Mouse (Mus musculus): ENCODE data around the gene Cotl1. TPM values are rescaled to one million over a fixed set of nuclear protein-coding genes. Genes with fewer than 3 reads are reported as not detected.

Gene Cotl1
- 16.8 TPM for polyA plus RNA-seq (2014; fragmentation: Illumina TruSeq; extraction: RNeasy Lipid Tissue Mini Kit (QIAGEN cat#74804); ENCODE audit: low read depth, low replicate concordance)

DNA sequence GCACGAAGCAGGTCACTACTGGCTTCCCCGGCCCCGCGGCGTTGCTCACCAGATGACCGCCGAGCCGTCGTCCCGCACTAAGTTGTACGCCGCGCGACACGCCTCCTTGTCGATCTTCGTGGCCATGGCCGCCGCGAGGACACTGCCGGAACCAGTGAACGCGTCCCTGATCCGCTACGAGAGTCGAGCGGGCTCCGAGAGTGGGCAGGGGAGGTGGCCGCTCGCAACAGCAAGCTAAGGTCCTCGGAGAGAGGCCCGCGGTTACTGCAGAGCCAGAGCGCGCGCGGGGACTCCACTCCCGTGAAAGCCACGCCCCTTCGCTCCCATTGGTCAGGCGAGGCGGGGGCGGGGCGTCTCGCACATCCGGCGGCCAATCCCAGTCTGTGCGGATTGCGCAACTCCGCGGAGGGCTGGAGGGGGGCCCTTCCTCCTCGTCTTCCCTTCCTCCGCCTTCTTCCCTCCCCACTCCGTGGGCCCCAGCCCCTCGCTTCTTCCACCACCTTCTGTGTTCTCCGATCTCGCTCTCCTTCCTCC lies at the start of gene Cotl1:
Gene Cotl1 (minus strand): TSS at position 270 of the 534 bp plus-strand sequence.

DNA sequence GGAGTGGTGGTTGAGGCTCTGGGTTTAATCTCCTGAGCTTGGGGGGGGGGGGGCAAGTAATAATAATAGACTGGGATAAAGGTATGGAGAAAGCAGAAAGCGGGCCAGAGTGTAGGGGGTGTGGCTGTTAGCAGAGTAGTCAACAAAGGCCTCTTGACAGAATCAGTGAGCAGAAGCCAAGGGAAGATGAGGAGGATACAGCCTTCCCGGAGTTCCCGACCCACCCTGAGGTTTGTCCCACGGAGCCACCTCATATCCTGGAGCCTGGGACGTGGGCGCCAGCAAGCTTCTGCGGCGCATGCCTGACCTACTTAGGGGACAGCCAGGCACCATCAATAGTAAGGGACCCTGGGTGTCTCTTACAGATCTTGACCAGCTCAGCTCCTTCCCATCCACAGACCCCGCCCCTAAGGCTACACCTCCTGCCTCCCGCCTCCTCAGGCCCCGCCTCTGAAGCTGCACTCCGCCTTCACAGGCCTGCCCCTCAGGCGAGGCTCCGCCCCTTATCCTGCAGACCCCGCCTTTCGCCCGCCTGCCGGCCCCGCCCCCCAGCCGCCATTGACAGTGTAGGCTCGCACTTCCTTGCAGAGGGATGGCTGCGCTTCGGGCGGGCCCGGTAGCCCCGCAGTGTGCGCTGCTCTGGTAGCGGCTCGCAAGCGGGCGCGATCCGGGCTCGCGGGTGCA lies 21.5 kb upstream of the Cotl1 start, which contains the start of gene Klhl36:
Gene Klhl36 (plus strand): TSS at position 561 of the 684 bp plus-strand sequence.

DNA sequence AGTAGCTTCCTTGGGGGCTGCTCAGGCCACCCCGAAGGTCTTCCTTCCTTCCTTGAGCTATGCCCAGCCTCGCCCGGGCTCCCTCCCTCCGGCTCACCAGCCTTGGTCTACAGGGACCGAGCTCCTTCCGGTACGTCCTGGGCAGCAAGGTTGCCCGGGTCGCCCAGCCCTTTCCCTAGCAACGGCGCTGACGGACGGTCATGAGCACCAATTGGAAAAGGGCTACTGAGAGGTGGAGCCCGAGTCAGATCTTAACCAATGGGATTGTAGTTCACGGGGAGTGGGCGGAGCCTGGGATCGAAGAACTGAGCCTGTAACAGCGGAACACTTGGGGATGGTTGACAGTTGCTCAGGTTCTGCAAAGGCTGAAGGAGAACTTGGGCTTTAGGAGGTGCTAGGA lies 62.1 kb downstream of the Cotl1 start, which contains the start of gene Tldc1:
Gene Tldc1 (minus strand): TSS at position 154 of the 400 bp plus-strand sequence.

Other genes starting within 250 kb of the Cotl1 start
- 5.3 TPM for gene Taf1c, start 235.3 kb downstream of the Cotl1 start, polyA plus RNA-seq (2014; fragmentation: Illumina TruSeq; extraction: RNeasy Lipid Tissue Mini Kit (QIAGEN cat#74804); ENCODE audit: low read depth, low replicate concordance)
- not detected for gene Adad2, start 227.8 kb downstream of the Cotl1 start, polyA plus RNA-seq (2014; fragmentation: Illumina TruSeq; extraction: RNeasy Lipid Tissue Mini Kit (QIAGEN cat#74804); ENCODE audit: low read depth, low replicate concordance)
- 0.34 TPM for gene Kcng4, start 204.9 kb downstream of the Cotl1 start, polyA plus RNA-seq (2014; fragmentation: Illumina TruSeq; extraction: RNeasy Lipid Tissue Mini Kit (QIAGEN cat#74804); ENCODE audit: low read depth, low replicate concordance)
- 23.6 TPM for gene Wfdc1, start 174.2 kb downstream of the Cotl1 start, polyA plus RNA-seq (2014; fragmentation: Illumina TruSeq; extraction: RNeasy Lipid Tissue Mini Kit (QIAGEN cat#74804); ENCODE audit: low read depth, low replicate concordance)
- gene Atp2c2, start 140.5 kb downstream of the Cotl1 start, polyA plus RNA-seq (2014; fragmentation: Illumina TruSeq; extraction: RNeasy Lipid Tissue Mini Kit (QIAGEN cat#74804); ENCODE audit: low read depth, low replicate concordance): not detected
- 13.1 TPM for gene Tldc1, start 62.1 kb downstream of the Cotl1 start, polyA plus RNA-seq (2014; fragmentation: Illumina TruSeq; extraction: RNeasy Lipid Tissue Mini Kit (QIAGEN cat#74804); ENCODE audit: low read depth, low replicate concordance)
- 1.7 TPM for gene Klhl36, start 21.7 kb upstream of the Cotl1 start, polyA plus RNA-seq (2014; fragmentation: Illumina TruSeq; extraction: RNeasy Lipid Tissue Mini Kit (QIAGEN cat#74804); ENCODE audit: low read depth, low replicate concordance)
- 51.1 TPM for gene Usp10, start 69.8 kb upstream of the Cotl1 start, polyA plus RNA-seq (2014; fragmentation: Illumina TruSeq; extraction: RNeasy Lipid Tissue Mini Kit (QIAGEN cat#74804); ENCODE audit: low read depth, low replicate concordance)
- 24.8 TPM for gene Gm20388, start 70.3 kb upstream of the Cotl1 start, polyA plus RNA-seq (2014; fragmentation: Illumina TruSeq; extraction: RNeasy Lipid Tissue Mini Kit (QIAGEN cat#74804); ENCODE audit: low read depth, low replicate concordance)
- gene Crispld2, start 151.9 kb upstream of the Cotl1 start, polyA plus RNA-seq (2014; fragmentation: Illumina TruSeq; extraction: RNeasy Lipid Tissue Mini Kit (QIAGEN cat#74804); ENCODE audit: low read depth, low replicate concordance): 32.3 TPM

All from heart, adult 10 weeks (tissue).